Mouse (Mus musculus): ENCODE measurements at regions not wholly inside any gene's neighbourhood (a gene's known extent, or its start where the extent isn't known, plus 50 kb on each side); places are given as distances from the start of the nearest gene placed in this dataset.
A peak's percentile ranks its signal among the peaks of the same experiment; 100 is the strongest.
"Not testable (repeated sequence)": the region's sequence is repeated elsewhere in the genome, so short reads cannot be mapped to it uniquely, and the experiment has no call there.

GRCm38 (mm10) chr7:64035025-64035606 lies 96.4 kb upstream of the Klf13 start:
- ATAC-seq (replicated peaks; ENCODE audit: low FRiP score, poor library complexity, severe bottlenecking), result no peak

GRCm38 (mm10) chr7:64034493-64034892 lies 95.8 kb upstream of the Klf13 start:
- ATAC-seq (replicated peaks; ENCODE audit: low FRiP score, poor library complexity, severe bottlenecking), result no peak

- no peak for ATAC-seq (replicated peaks; ENCODE audit: low FRiP score, poor library complexity, severe bottlenecking)
Measured at GRCm38 (mm10) chr7:64033388-64033787, 94.7 kb upstream of the Klf13 start.

GRCm38 (mm10) chr7:64032921-64033354 lies 94.2 kb upstream of the Klf13 start:
- no peak for ATAC-seq (replicated peaks; ENCODE audit: low FRiP score, poor library complexity, severe bottlenecking)

- ATAC-seq (replicated peaks; ENCODE audit: low FRiP score, poor library complexity, severe bottlenecking), result 0 out of 2 replicates have a peak, but pooled peaks have one; percentile 38
Measured at GRCm38 (mm10) chr7:64030650-64031049, 91.9 kb upstream of the Klf13 start.

- no peak for ATAC-seq (replicated peaks; ENCODE audit: low FRiP score, poor library complexity, severe bottlenecking)
Measured at GRCm38 (mm10) chr7:64027100-64027499, 88.4 kb upstream of the Klf13 start.

GRCm38 (mm10) chr7:64025155-64025554 lies 86.4 kb upstream of the Klf13 start:
- ATAC-seq (replicated peaks; ENCODE audit: low FRiP score, poor library complexity, severe bottlenecking), result no peak

GRCm38 (mm10) chr7:64024253-64024652 lies 85.5 kb upstream of the Klf13 start:
- no peak for ATAC-seq (replicated peaks; ENCODE audit: low FRiP score, poor library complexity, severe bottlenecking)

GRCm38 (mm10) chr7:64022711-64023468 lies 84.2 kb upstream of the Klf13 start:
- ATAC-seq (replicated peaks; ENCODE audit: low FRiP score, poor library complexity, severe bottlenecking), result no peak

GRCm38 (mm10) chr7:64021241-64022108 lies 82.8 kb upstream of the Klf13 start:
- ATAC-seq (replicated peaks; ENCODE audit: low FRiP score, poor library complexity, severe bottlenecking), result 0 out of 2 replicates have a peak, but pooled peaks have one; percentile 24

- ATAC-seq (replicated peaks; ENCODE audit: low FRiP score, poor library complexity, severe bottlenecking), result no peak
Measured at GRCm38 (mm10) chr7:64018107-64018506, 79.4 kb upstream of the Klf13 start.

GRCm38 (mm10) chr7:64016874-64017273 lies 78.2 kb upstream of the Klf13 start:
- ATAC-seq (replicated peaks; ENCODE audit: low FRiP score, poor library complexity, severe bottlenecking), result no peak

- not testable (repeated sequence) for ATAC-seq (replicated peaks; ENCODE audit: low FRiP score, poor library complexity, severe bottlenecking)
Measured at GRCm38 (mm10) chr7:64015136-64015535, 76.4 kb upstream of the Klf13 start.

- peak; percentile 33; the same call in 1 of the 2 replicates for ATAC-seq (replicated peaks; ENCODE audit: low FRiP score, poor library complexity, severe bottlenecking)
Measured at GRCm38 (mm10) chr7:64014227-64014626, 75.5 kb upstream of the Klf13 start.

- peak; percentile 34; the same call in 1 of the 2 replicates for ATAC-seq (replicated peaks; ENCODE audit: low FRiP score, poor library complexity, severe bottlenecking)
Measured at GRCm38 (mm10) chr7:64013023-64013547, 74.4 kb upstream of the Klf13 start.

GRCm38 (mm10) chr7:64012268-64012601 lies 73.5 kb upstream of the Klf13 start:
- no peak for ATAC-seq (replicated peaks; ENCODE audit: low FRiP score, poor library complexity, severe bottlenecking)

- peak; percentile 33; the same call in 1 of the 2 replicates for ATAC-seq (replicated peaks; ENCODE audit: low FRiP score, poor library complexity, severe bottlenecking)
Measured at GRCm38 (mm10) chr7:64011563-64012267, 73.0 kb upstream of the Klf13 start.

- no peak for ATAC-seq (replicated peaks; ENCODE audit: low FRiP score, poor library complexity, severe bottlenecking)
Measured at GRCm38 (mm10) chr7:64010640-64011039, 71.9 kb upstream of the Klf13 start.

GRCm38 (mm10) chr7:64007766-64008165 lies 69.1 kb upstream of the Klf13 start:
- ATAC-seq (replicated peaks; ENCODE audit: low FRiP score, poor library complexity, severe bottlenecking), result no peak

GRCm38 (mm10) chr7:64006935-64007334 lies 68.2 kb upstream of the Klf13 start:
- no peak for ATAC-seq (replicated peaks; ENCODE audit: low FRiP score, poor library complexity, severe bottlenecking)

Data from erythroblast, adult 5-6 weeks (primary cell).